Mouse (Mus musculus): ENCODE measurements around the gene Sparc.
"Not testable (repeated sequence)": the region's sequence is repeated elsewhere in the genome, so short reads cannot be mapped to it uniquely, and the experiment has no call there.

Sparc gene

GRCm38 (mm10) chr11:55436089-55436488 lies 13.1 kb upstream of the Sparc start:
- DNase-seq (ENCODE audit: low spot score in 2 of 2) = no peak

- no peak for DNase-seq (ENCODE audit: low spot score in 2 of 2)
Observed at GRCm38 (mm10) chr11:55432981-55433380, 10.0 kb upstream of the Sparc start.

- DNase-seq (ENCODE audit: low spot score in 2 of 2) = no peak
Observed at GRCm38 (mm10) chr11:55429973-55430372, 7.0 kb upstream of the Sparc start.

GRCm38 (mm10) chr11:55428186-55429012 lies 5.4 kb upstream of the Sparc start:
- peak in 1 of 2 experiments; percentile 39 for DNase-seq (ENCODE audit: low spot score in 2 of 2)

- no peak for DNase-seq (ENCODE audit: low spot score in 2 of 2)
Observed at GRCm38 (mm10) chr11:55424746-55425360, 1.9 kb upstream of the Sparc start.

- DNase-seq (ENCODE audit: low spot score in 2 of 2) = no peak
Observed at GRCm38 (mm10) chr11:55423756-55424155, 773 bp upstream of the Sparc start.

GRCm38 (mm10) chr11:55419678-55420307 lies 3.2 kb downstream of the Sparc start:
- DNase-seq (ENCODE audit: low spot score in 2 of 2) = peak in 1 of 2 experiments; percentile 30

- DNase-seq (ENCODE audit: low spot score in 2 of 2) = peak in 1 of 2 experiments; percentile 36
Observed at GRCm38 (mm10) chr11:55419296-55419677, 3.7 kb downstream of the Sparc start.

GRCm38 (mm10) chr11:55418704-55419061 lies 4.3 kb downstream of the Sparc start:
- DNase-seq (ENCODE audit: low spot score in 2 of 2) = no peak

GRCm38 (mm10) chr11:55417898-55418703 lies 4.9 kb downstream of the Sparc start:
- DNase-seq (ENCODE audit: low spot score in 2 of 2) = no peak

- no peak for DNase-seq (ENCODE audit: low spot score in 2 of 2)
Observed at GRCm38 (mm10) chr11:55416609-55417265, 6.2 kb downstream of the Sparc start.

GRCm38 (mm10) chr11:55415731-55416130 lies 7.3 kb downstream of the Sparc start:
- not testable (repeated sequence) for DNase-seq (ENCODE audit: low spot score in 2 of 2)

- no peak for DNase-seq (ENCODE audit: low spot score in 2 of 2)
Observed at GRCm38 (mm10) chr11:55415036-55415704, 7.8 kb downstream of the Sparc start.

- no peak for DNase-seq (ENCODE audit: low spot score in 2 of 2)
Observed at GRCm38 (mm10) chr11:55414314-55414713, 8.7 kb downstream of the Sparc start.

- no peak for DNase-seq (ENCODE audit: low spot score in 2 of 2)
Observed at GRCm38 (mm10) chr11:55413416-55413796, 9.6 kb downstream of the Sparc start.

- no peak for DNase-seq (ENCODE audit: low spot score in 2 of 2)
Observed at GRCm38 (mm10) chr11:55412680-55413415, 10.1 kb downstream of the Sparc start.

GRCm38 (mm10) chr11:55412034-55412433 lies 10.9 kb downstream of the Sparc start:
- no peak for DNase-seq (ENCODE audit: low spot score in 2 of 2)

- no peak for DNase-seq (ENCODE audit: low spot score in 2 of 2)
Observed at GRCm38 (mm10) chr11:55410502-55410901, 12.5 kb downstream of the Sparc start.

GRCm38 (mm10) chr11:55410005-55410404 lies 13.0 kb downstream of the Sparc start:
- DNase-seq (ENCODE audit: low spot score in 2 of 2) = no peak

- no peak for DNase-seq (ENCODE audit: low spot score in 2 of 2)
Observed at GRCm38 (mm10) chr11:55407133-55407532, 15.8 kb downstream of the Sparc start.

All from frontal cortex, postnatal 10 days (tissue).